Mouse (Mus musculus): Measurements from ENCODE around the gene H2-D1. TPM values are rescaled to one million over a fixed set of nuclear protein-coding genes. Genes with fewer than 3 reads are reported as not detected.
"Not testable (repeated sequence)": the region's sequence is repeated elsewhere in the genome, so short reads cannot be mapped to it uniquely, and the experiment has no call there.

The H2-D1 gene
- polyA plus RNA-seq, 1 experiment from 2014 or later, result 79.1 TPM

DNA sequence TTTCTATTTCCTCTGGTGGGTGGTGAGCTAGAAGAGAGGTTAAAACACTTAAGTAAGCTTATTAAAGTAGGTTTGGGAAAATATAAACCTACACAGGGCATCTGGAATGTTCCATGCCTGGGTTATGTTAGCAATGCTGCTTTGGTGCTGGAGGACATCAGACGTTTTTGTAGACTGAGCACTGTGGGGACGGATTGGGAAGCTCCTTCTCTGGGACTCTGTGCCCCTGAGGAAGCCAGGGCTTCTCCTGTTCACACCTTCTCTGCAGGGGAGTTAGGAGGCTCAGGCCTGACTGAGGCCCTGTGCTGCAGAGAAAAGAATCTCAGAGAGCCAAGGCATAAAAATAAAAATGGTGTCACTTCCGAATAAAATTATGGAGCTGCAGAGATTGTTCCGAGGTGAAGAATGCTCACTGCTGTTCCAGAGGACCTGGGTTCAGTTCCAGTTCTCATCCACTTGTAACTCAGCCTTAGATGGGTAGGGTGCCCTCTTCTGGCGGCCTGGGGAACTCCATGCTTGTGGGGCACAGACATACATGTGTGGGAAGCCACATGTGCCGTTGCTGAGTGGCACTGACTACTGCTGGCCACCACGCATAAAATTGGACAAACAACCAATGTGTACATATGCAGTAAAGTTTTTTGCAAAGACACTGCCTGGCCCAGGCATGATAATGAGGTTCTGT, 37.9 kb downstream of the H2-D1 start:
- WGBS, result 89% methylated on average over 7 of the region's 7 CpGs
- not testable (repeated sequence) for H3K27me3 ChIP-seq; H3K4me3 ChIP-seq; H3K9ac ChIP-seq; H3K4me1 ChIP-seq (replicated peaks); H3K4me2 ChIP-seq; H3K36me3 ChIP-seq; H3K27ac ChIP-seq (replicated peaks); H3K9me3 ChIP-seq; ATAC-seq (ENCODE audit: low read depth)

DNA sequence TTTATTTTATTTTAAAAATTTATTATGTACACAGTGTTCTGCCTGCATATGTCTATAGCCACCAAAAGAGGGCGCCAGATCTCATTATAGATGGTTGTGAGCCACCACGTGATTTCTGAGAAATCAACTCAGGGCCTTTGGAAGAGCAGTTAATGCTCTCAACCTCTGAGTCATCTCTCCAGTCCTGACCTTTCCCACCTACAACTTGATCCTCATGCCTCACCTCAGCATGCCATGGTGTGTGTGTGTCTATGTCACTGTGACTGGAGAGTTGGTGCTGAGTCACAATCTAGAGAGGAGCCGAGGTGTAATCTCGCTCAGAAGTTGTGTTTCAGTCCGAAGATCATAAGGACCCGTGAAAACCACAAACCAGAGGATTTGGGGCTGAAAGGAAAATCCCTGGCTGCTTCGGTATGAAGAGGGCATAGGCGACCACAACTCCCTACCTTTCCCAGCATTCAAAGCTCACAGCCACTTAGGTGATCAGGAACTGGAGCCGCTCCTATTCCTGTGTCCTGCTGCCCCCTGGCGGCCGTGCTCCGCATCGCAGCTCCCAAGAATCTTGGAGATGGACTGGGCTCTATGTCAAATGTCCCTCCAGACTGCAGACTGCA, 39.2 kb downstream of the H2-D1 start:
- Histone ChIP-seq H3K9ac (no peak overlapping the region), H3K36me3 (no peaks in the 10 kb centered on the region), H3K4me1 (replicated peaks) (no peaks in the 10 kb centered on the region), H3K4me3 (no peak overlapping the region), H3K27ac (replicated peaks) (no peak overlapping the region), H3K27me3 (no peaks in the 10 kb centered on the region), H3K4me2 (no peak overlapping the region), H3K9me3 (no peaks in the 10 kb centered on the region)
- 25% methylated on average over 13 of the region's 13 CpGs for WGBS
- ATAC-seq (ENCODE audit: low read depth), result no peak

DNA sequence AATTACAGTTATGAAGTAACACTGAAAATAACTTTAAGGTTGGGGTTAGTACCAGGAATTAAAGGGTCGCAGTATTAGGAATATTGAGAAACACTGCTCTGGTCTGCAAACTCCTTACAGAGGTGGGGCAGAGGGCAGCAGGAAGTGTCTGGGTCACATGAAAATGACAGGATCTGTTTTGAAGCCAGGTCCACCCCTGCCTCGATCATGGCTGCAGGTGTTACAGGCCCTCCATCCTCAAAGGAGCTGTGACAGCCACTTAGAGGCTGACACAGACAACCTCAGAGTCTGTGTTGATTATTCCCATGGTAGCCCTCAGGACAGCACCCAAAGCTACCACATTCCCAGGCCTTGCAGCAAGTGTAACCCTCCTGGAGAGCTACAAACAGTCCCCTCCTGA, 40.7 kb downstream of the H2-D1 start:
- ATAC-seq (ENCODE audit: low read depth), result no peak
- no peak overlapping the region for H3K9ac ChIP-seq
- H3K27ac ChIP-seq (replicated peaks), result no peak overlapping the region
- H3K4me3 ChIP-seq, result no peak overlapping the region
- 0 out of 2 replicates have a peak, but pooled peaks cover 6% of the 10 kb centered on the region for H3K27me3 ChIP-seq
- H3K4me1 ChIP-seq (replicated peaks), result no peaks in the 10 kb centered on the region
- H3K4me2 ChIP-seq, result no peak overlapping the region
- WGBS, result 88% methylated on average over 2 of the region's 2 CpGs
- H3K36me3 ChIP-seq, result no peaks in the 10 kb centered on the region
- no peaks in the 10 kb centered on the region for H3K9me3 ChIP-seq

DNA sequence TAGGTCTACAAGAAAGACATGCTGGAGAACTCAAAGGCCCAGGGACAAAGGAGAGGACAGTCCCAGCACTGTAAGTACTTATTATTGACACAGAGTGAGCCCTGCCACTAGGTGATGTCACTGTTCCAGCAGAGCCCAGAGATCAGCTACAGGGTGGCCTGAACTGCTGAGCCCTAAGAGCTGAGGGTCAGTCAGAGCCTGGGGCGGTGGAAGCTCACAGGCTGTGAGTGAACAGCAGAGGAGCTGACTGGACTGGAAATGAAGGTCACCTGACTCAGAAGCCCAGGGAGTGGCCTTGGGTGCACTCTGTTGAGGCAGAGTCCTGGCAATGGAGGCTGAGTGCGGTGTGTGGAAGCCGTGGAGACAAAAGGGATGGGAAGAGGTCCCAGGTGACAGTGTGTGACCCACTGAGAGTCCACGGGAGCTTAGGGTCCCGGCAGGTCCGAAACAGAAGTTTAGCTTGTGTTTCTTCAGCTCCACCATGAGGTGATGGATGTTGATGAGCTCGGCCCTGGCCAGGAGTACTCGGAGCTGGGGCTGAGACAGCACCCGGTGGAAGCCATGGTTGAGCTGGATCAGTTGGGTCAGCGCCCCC, 41.3 kb downstream of the H2-D1 start:
- H3K4me3 ChIP-seq, result no peak overlapping the region
- H3K27me3 ChIP-seq, result 0 out of 2 replicates have a peak, but pooled peaks cover 12% of the 10 kb centered on the region
- 87% methylated on average over 10 of the region's 10 CpGs for WGBS
- no peak for ATAC-seq (ENCODE audit: low read depth)
- no peak overlapping the region for H3K9ac ChIP-seq
- H3K9me3 ChIP-seq, result no peaks in the 10 kb centered on the region
- H3K27ac ChIP-seq (replicated peaks), result no peak overlapping the region
- no peak overlapping the region for H3K4me2 ChIP-seq
- H3K36me3 ChIP-seq, result no peaks in the 10 kb centered on the region
- no peaks in the 10 kb centered on the region for H3K4me1 ChIP-seq (replicated peaks)

DNA sequence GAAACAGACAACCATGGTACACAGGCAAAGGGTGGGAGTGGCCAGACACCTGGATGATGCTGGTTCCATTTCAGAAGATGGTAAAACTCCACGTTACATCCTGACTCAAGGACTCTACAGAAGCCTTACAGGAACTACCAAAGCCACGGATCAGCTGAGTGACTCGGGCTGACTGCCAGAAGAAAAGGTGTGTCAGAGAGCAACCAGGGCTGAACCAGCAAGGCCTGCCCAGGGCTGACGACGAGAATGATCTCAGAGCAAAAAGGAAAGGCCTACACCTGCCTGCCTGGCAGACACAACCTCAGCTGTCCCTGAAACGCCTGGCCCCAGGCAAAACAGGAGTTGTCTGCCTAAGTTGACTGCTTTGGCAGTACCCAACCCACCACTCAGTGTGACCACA, 41.9 kb downstream of the H2-D1 start:
- no peak overlapping the region for H3K4me3 ChIP-seq
- ATAC-seq (ENCODE audit: low read depth), result no peak
- H3K9me3 ChIP-seq, result no peaks in the 10 kb centered on the region
- no peaks in the 10 kb centered on the region for H3K36me3 ChIP-seq
- H3K9ac ChIP-seq, result no peak overlapping the region
- 0 out of 2 replicates have a peak, but pooled peaks cover 16% of the 10 kb centered on the region for H3K27me3 ChIP-seq
- no peak overlapping the region for H3K4me2 ChIP-seq
- WGBS, result 78% methylated on average over 6 of the region's 6 CpGs
- H3K4me1 ChIP-seq (replicated peaks), result no peaks in the 10 kb centered on the region
- no peak overlapping the region for H3K27ac ChIP-seq (replicated peaks)

DNA sequence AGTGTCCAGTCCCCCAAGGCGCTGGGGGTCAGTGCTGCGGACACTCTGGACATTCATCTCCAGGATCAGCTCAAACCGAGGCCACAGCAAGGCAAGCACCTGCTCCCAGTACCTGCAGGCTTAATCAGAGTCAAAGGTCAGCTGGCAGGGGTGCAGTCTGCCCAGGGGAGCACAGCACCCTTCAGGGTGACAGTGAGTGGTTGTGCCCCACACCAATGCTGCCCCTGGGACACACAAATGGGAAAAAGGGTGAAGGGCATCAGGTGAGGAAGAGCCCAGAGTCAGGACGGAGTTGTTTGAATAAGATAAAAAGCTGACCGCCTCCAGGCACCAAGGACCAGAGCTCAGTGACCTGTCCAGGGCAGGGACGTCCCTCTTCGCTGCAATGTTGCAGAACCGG, 42.4 kb downstream of the H2-D1 start:
- not testable (repeated sequence) for H3K36me3 ChIP-seq; H3K4me1 ChIP-seq (replicated peaks); H3K9ac ChIP-seq; ATAC-seq (ENCODE audit: low read depth); H3K27ac ChIP-seq (replicated peaks); H3K4me2 ChIP-seq; H3K4me3 ChIP-seq; H3K9me3 ChIP-seq
- H3K27me3 ChIP-seq, result 0 out of 2 replicates have a peak, but pooled peaks cover 16% of the 10 kb centered on the region
- 87% methylated on average over 8 of the region's 8 CpGs for WGBS

Small RNA genes within 50 kb of the gene (microRNA-seq; reads per million reads assigned to microRNA genes)
- gene Mir6975 (2.2 reads per million, percentile 8 among the genes with 10 or more reads in this experiment), gene Mir8094 (not detected)

Other genes starting within 250 kb of the H2-D1 start
- 0.17 and 0.18 TPM in 2 replicates for gene Vwa7, start 246.2 kb upstream of the H2-D1 start, polyA plus RNA-seq (2015; fragmentation: Nextera tagmentation; extraction: Ambion mirVana)
- gene Sapcd1, start 234.7 kb upstream of the H2-D1 start, polyA plus RNA-seq (2015; fragmentation: Nextera tagmentation; extraction: Ambion mirVana), result 2.5 and 2.6 TPM in 2 replicates
- 2.8 and 3.1 TPM in 2 replicates for gene Msh5, start 216.0 kb upstream of the H2-D1 start, polyA plus RNA-seq (2015; fragmentation: Nextera tagmentation; extraction: Ambion mirVana)
- 132 and 145 TPM in 2 replicates for gene Clic1, start 212.8 kb upstream of the H2-D1 start, polyA plus RNA-seq (2015; fragmentation: Nextera tagmentation; extraction: Ambion mirVana)
- gene Ddah2, start 203.7 kb upstream of the H2-D1 start, polyA plus RNA-seq (2015; fragmentation: Nextera tagmentation; extraction: Ambion mirVana), result 417 and 431 TPM in 2 replicates
- 0.54 TPM in 1 of 2 replicates, not detected in the other for gene Ly6g6c, start 197.3 kb upstream of the H2-D1 start, polyA plus RNA-seq (2015; fragmentation: Nextera tagmentation; extraction: Ambion mirVana)
- gene Mpig6b, start 196.5 kb upstream of the H2-D1 start, polyA plus RNA-seq (2015; fragmentation: Nextera tagmentation; extraction: Ambion mirVana), result 0.28 and 0.38 TPM in 2 replicates
- 0.46 and 0.55 TPM in 2 replicates for gene Ly6g6e, start 185.8 kb upstream of the H2-D1 start, polyA plus RNA-seq (2015; fragmentation: Nextera tagmentation; extraction: Ambion mirVana)
- gene Ly6g6d, start 184.7 kb upstream of the H2-D1 start, polyA plus RNA-seq (2015; fragmentation: Nextera tagmentation; extraction: Ambion mirVana), result 0.95 and 1.8 TPM in 2 replicates
- gene Ly6g6f, start 177.1 kb upstream of the H2-D1 start, polyA plus RNA-seq (2015; fragmentation: Nextera tagmentation; extraction: Ambion mirVana), result 0.44 and 0.68 TPM in 2 replicates
- 98.2 and 104 TPM in 2 replicates for gene Abhd16a, start 173.5 kb upstream of the H2-D1 start, polyA plus RNA-seq (2015; fragmentation: Nextera tagmentation; extraction: Ambion mirVana)
- gene Ly6g5c, start 154.5 kb upstream of the H2-D1 start, polyA plus RNA-seq (2015; fragmentation: Nextera tagmentation; extraction: Ambion mirVana), result not detected in 2 replicates
- 1.4 and 1.7 TPM in 2 replicates for gene Ly6g5b, start 147.3 kb upstream of the H2-D1 start, polyA plus RNA-seq (2015; fragmentation: Nextera tagmentation; extraction: Ambion mirVana)
- 20.9 and 25.5 TPM in 2 replicates for gene Gpank1, start 141.3 kb upstream of the H2-D1 start, polyA plus RNA-seq (2015; fragmentation: Nextera tagmentation; extraction: Ambion mirVana)
- 333 and 339 TPM in 2 replicates for gene Csnk2b, start 140.7 kb upstream of the H2-D1 start, polyA plus RNA-seq (2015; fragmentation: Nextera tagmentation; extraction: Ambion mirVana)
- 8.9 and 10.6 TPM in 2 replicates for gene D17H6S53E, start 136.4 kb upstream of the H2-D1 start, polyA plus RNA-seq (2015; fragmentation: Nextera tagmentation; extraction: Ambion mirVana)
- 0.61 and 0.77 TPM in 2 replicates for gene Apom, start 130.7 kb upstream of the H2-D1 start, polyA plus RNA-seq (2015; fragmentation: Nextera tagmentation; extraction: Ambion mirVana)
- 67.1 and 75.0 TPM in 2 replicates for gene Bag6, start 127.6 kb upstream of the H2-D1 start, polyA plus RNA-seq (2015; fragmentation: Nextera tagmentation; extraction: Ambion mirVana)
- gene Prrc2a, start 97.8 kb upstream of the H2-D1 start, polyA plus RNA-seq (2015; fragmentation: Nextera tagmentation; extraction: Ambion mirVana), result 178 and 185 TPM in 2 replicates
- gene Aif1, start 86.7 kb upstream of the H2-D1 start, polyA plus RNA-seq (2015; fragmentation: Nextera tagmentation; extraction: Ambion mirVana), result 11.4 and 12.7 TPM in 2 replicates
- gene Lst1, start 74.3 kb upstream of the H2-D1 start, polyA plus RNA-seq (2015; fragmentation: Nextera tagmentation; extraction: Ambion mirVana), result 7.8 and 8.9 TPM in 2 replicates
- 0.22 and 0.58 TPM in 2 replicates for gene Ltb, start 68.3 kb upstream of the H2-D1 start, polyA plus RNA-seq (2015; fragmentation: Nextera tagmentation; extraction: Ambion mirVana)
- 0.13 TPM in 1 of 2 replicates, not detected in the other for gene Tnf, start 60.7 kb upstream of the H2-D1 start, polyA plus RNA-seq (2015; fragmentation: Nextera tagmentation; extraction: Ambion mirVana)
- gene Lta, start 57.4 kb upstream of the H2-D1 start, polyA plus RNA-seq (2015; fragmentation: Nextera tagmentation; extraction: Ambion mirVana), result 0.42 TPM in 1 of 2 replicates, not detected in the other
- gene Gm16181, start 41.9 kb upstream of the H2-D1 start, polyA plus RNA-seq (2015; fragmentation: Nextera tagmentation; extraction: Ambion mirVana), result 0.56 TPM in 1 of 2 replicates, not detected in the other
- 58.9 and 66.1 TPM in 2 replicates for gene Atp6v1g2, start 29.1 kb upstream of the H2-D1 start, polyA plus RNA-seq (2015; fragmentation: Nextera tagmentation; extraction: Ambion mirVana)
- 9.5 and 10.8 TPM in 2 replicates for gene Nfkbil1, start 26.9 kb upstream of the H2-D1 start, polyA plus RNA-seq (2015; fragmentation: Nextera tagmentation; extraction: Ambion mirVana)
- gene Ddx39b, start 21.0 kb upstream of the H2-D1 start, polyA plus RNA-seq (2015; fragmentation: Nextera tagmentation; extraction: Ambion mirVana), result 385 and 402 TPM in 2 replicates
- gene H2-Q1, start 57.7 kb downstream of the H2-D1 start, polyA plus RNA-seq (2015; fragmentation: Nextera tagmentation; extraction: Ambion mirVana), result 0.22 TPM in 1 of 2 replicates, not detected in the other
- 0.50 and 0.60 TPM in 2 replicates for gene H2-Q2, start 79.5 kb downstream of the H2-D1 start, polyA plus RNA-seq (2015; fragmentation: Nextera tagmentation; extraction: Ambion mirVana)
- gene H2-Q4, start 116.9 kb downstream of the H2-D1 start, polyA plus RNA-seq (2015; fragmentation: Nextera tagmentation; extraction: Ambion mirVana), result 1.0 and 1.4 TPM in 2 replicates
- 0.37 and 0.42 TPM in 2 replicates for gene H2-Q6, start 162.1 kb downstream of the H2-D1 start, polyA plus RNA-seq (2015; fragmentation: Nextera tagmentation; extraction: Ambion mirVana)
- 3.4 and 4.0 TPM in 2 replicates for gene H2-Q7, start 176.4 kb downstream of the H2-D1 start, polyA plus RNA-seq (2015; fragmentation: Nextera tagmentation; extraction: Ambion mirVana)
- not detected in 2 replicates for gene H2-Q10, start 207.4 kb downstream of the H2-D1 start, polyA plus RNA-seq (2015; fragmentation: Nextera tagmentation; extraction: Ambion mirVana)
- gene Pou5f1, start 243.3 kb downstream of the H2-D1 start, polyA plus RNA-seq (2015; fragmentation: Nextera tagmentation; extraction: Ambion mirVana), result not detected in 2 replicates